Mouse (Mus musculus) MEL (cell line): Measurements from ENCODE around the gene Akt1s1.

Experiments used
- CTCF ChIP-seq, 3 experiments: IDR thresholded peaks in 2 of 3; conservative IDR thresholded peaks in 1 of 3; 2 replicates each; pipeline ENCODE4 v1.5.1; 2011 to 2012; ENCODE audit warnings: low read length in 3 of 3, low read depth in 2 of 3, mild to moderate bottlenecking in 2 of 3, improper control_type of control experiment in 1 of 3, inconsistent platforms in 1 of 3, mixed read lengths in 1 of 3, moderate library complexity in 1 of 3; ENCODE audit not compliant: control insufficient read depth in 1 of 3, insufficient read depth in 1 of 3, poor library complexity in 1 of 3, severe bottlenecking in 1 of 3
- MAFK ChIP-seq: IDR thresholded peaks from 2 replicates; pipeline ENCODE4 v1.6.1; 2011; ENCODE audit warnings: low read depth, mild to moderate bottlenecking, low read length, improper control_type of control experiment, borderline replicate concordance
- NRF1 ChIP-seq: IDR thresholded peaks from 2 replicates; pipeline ENCODE4 v1.6.1; 2014; ENCODE audit warnings: low read depth, mild to moderate bottlenecking, inconsistent platforms, low read length, improper control_type of control experiment, moderate library complexity; ENCODE audit not compliant: poor library complexity, insufficient read depth, severe bottlenecking
- ZC3H11A ChIP-seq: IDR thresholded peaks from 2 replicates; pipeline ENCODE4 v1.6.1; 2012; ENCODE audit warnings: low read depth, mild to moderate bottlenecking, inconsistent platforms, low read length, improper control_type of control experiment

DNA sequence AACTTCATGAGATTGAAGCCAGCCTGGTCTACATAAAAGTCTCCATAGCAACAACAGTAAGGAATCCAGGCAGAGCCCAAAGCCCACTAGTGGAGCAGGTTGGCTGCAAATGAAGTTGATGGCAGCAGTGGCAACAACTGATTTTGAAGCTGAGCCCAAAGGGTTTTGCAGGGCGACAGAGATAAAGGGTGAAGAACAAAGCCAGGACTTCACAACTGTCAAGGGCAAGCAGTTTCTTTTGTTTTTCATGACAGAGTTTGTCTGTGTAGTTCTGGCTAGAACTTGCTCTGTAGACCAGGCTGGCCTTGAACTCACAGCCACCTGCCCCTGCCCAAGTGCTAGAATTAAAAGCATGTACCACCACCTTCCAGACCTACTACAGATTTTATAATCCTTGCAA, 22.4 kb downstream of the Akt1s1 start:
- TF ChIP-seq CTCF (IDR thresholded peaks at IDR 0.05 in 2 of 3, conservative IDR thresholded peaks at IDR 0.05 in 1 of 3; ENCODE audit: control insufficient read depth in 1 of 3, insufficient read depth in 1 of 3, low read depth in 2 of 3, low read length in 3 of 3, poor library complexity in 1 of 3, severe bottlenecking in 1 of 3) (no peak), ZC3H11A (no peak), NRF1 (no peak), MAFK (no peak)
